30 mouse cellular contexts compared by ENCODE assay signal in the genomic region with DNA sequence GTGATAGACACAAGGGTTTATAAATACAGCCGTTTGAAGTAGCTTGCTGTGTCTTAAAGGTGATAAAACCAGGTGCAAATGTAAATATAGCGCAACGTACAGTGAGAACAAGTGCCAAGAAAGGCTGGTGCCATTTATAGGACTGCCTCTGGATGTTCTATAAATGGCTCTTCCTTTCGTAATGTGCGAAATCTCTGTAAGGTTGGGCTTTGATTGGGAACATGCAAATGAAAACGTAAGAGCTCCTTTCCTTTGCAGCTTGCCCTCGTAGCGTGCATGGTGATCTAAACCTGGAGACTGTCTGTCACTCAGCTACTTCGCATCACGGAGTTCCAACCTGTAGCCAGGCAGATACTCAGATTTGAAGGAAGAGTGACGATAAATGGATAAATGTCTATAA.
DNase-seq lines count a peak whose midpoint lies in the region; ATAC-seq lines count a peak whose summit lies in the region.
"Had no signal": no experiment of that assay in that cellular context is flagged by ENCODE, and none has a peak within 500 bp of the region (broad histone marks: within the 10 kb centered on the region; RNA-seq: fewer than 3 reads in every experiment).

No protein-coding gene starts in this region.

- WGBS in heart, embryonic 11.5 days (ENCODE audit: insufficient replicate concordance), result 56% methylated on average over 11 of the region's 11 CpGs
- WGBS in heart, embryonic 16.5 days, result 43% methylated on average over 11 of the region's 11 CpGs
- 55% methylated on average over 11 of the region's 11 CpGs for WGBS in heart, embryonic 10.5 days

- ATAC-seq in heart, embryonic 11.5 days (replicated peaks; ENCODE audit: insufficient number of reproducible peaks, low FRiP score, low TSS enrichment), result no peak
- peak; percentile 67; the same call in 1 of the 2 replicates for ATAC-seq in heart, embryonic 16.5 days (replicated peaks; ENCODE audit: extremely low read depth, insufficient read depth, low FRiP score)
- no peak for ATAC-seq in erythroblast, adult 5-6 weeks (replicated peaks; ENCODE audit: low FRiP score, poor library complexity, severe bottlenecking)
- ATAC-seq: CD4-positive, CD25-positive, alpha-beta regulatory T cell, adult 4 months; forebrain, embryonic 15.5 days; hindbrain, embryonic 16.5 days; midbrain, embryonic 15.5 days had no signal

- peak overlapping the region; percentile 29; the same call in 1 of the 2 replicates for H3K4me2 ChIP-seq in heart, embryonic 11.5 days
- peak overlapping the region; percentile 57 for H3K4me2 ChIP-seq in heart, embryonic 16.5 days (ENCODE audit: low read depth, low read length)
- H3K4me2 ChIP-seq: embryonic facial prominence, embryonic 12.5 days; forebrain, embryonic 15.5 days; kidney, embryonic 15.5 days; limb, embryonic 13.5 days; liver, embryonic 11.5 days; lung, embryonic 15.5 days; midbrain, embryonic 15.5 days; neural tube, embryonic 15.5 days had no signal

- H3K27ac ChIP-seq in heart, embryonic 11.5 days (ENCODE audit: low read depth, low read length), result no peak overlapping the region
- H3K27ac ChIP-seq in heart, embryonic 16.5 days (ENCODE audit: low read length), result peak overlapping the region; percentile 23; the same call in 1 of the 2 replicates
- H3K27ac ChIP-seq in heart, embryonic 10.5 days, result no peak overlapping the region
- H3K27ac ChIP-seq: embryonic facial prominence, embryonic 12.5 days; forebrain, embryonic 10.5 days; forebrain, embryonic 15.5 days; gastrocnemius, adult 2 months; heart, adult 2 months; kidney, embryonic 15.5 days; limb, embryonic 13.5 days; lung, embryonic 15.5 days; midbrain, embryonic 10.5 days; midbrain, embryonic 15.5 days; neural tube, embryonic 15.5 days had no signal

- DNase-seq in heart, adult 18-20 months, result no peak
- DNase-seq in heart, embryonic 10.5 days (ENCODE audit: low spot score), result no peak
- peak; percentile 15 for DNase-seq in right cerebral cortex, adult 18-20 months
- no peak for DNase-seq in right cerebral cortex, postnatal 4 days
- DNase-seq: adrenal gland, postnatal 14 days; cerebellum, adult 11-12 months; cerebellum, adult 9-11 months; embryo, embryonic 11 days; gastrocnemius, adult 2 months; gastrocnemius, postnatal 36 days; heart, adult 2 months; kidney, adult 18-20 months; kidney, postnatal 25 days; retina, postnatal 1 day; thymus, postnatal 4 days had no signal

- no peak overlapping the region for H3K9ac ChIP-seq in heart, embryonic 11.5 days (ENCODE audit: low read depth, low read length)
- no peak overlapping the region for H3K9ac ChIP-seq in heart, embryonic 16.5 days (ENCODE audit: low read length)
- H3K9ac ChIP-seq: embryonic facial prominence, embryonic 12.5 days; forebrain, embryonic 15.5 days; kidney, embryonic 15.5 days; limb, embryonic 13.5 days; lung, embryonic 15.5 days; midbrain, embryonic 15.5 days; neural tube, embryonic 15.5 days had no signal

- no peak overlapping the region for H3K4me3 ChIP-seq in heart, embryonic 11.5 days (ENCODE audit: low read depth, low read length)
- peak overlapping the region; percentile 27 for H3K4me3 ChIP-seq in heart, embryonic 16.5 days (ENCODE audit: low read length)
- H3K4me3 ChIP-seq in heart, embryonic 10.5 days, result no peak overlapping the region
- H3K4me3 ChIP-seq: embryonic facial prominence, embryonic 12.5 days; forebrain, embryonic 10.5 days; forebrain, embryonic 15.5 days; gastrocnemius, adult 2 months; heart, adult 2 months; kidney, embryonic 15.5 days; limb, embryonic 13.5 days; lung, embryonic 15.5 days; midbrain, embryonic 10.5 days; midbrain, embryonic 15.5 days; neural tube, embryonic 15.5 days had no signal

- no peaks in the 10 kb centered on the region for H3K36me3 ChIP-seq in heart, embryonic 11.5 days (ENCODE audit: control insufficient read depth, insufficient read depth, low read length)
- no peaks in the 10 kb centered on the region for H3K36me3 ChIP-seq in heart, embryonic 16.5 days (ENCODE audit: control insufficient read depth, insufficient read depth)
- no peaks in the 10 kb centered on the region for H3K36me3 ChIP-seq in heart, embryonic 10.5 days
- H3K36me3 ChIP-seq: embryonic facial prominence, embryonic 12.5 days; forebrain, embryonic 10.5 days; kidney, embryonic 15.5 days; limb, embryonic 13.5 days; lung, embryonic 15.5 days; midbrain, embryonic 10.5 days; midbrain, embryonic 15.5 days; neural tube, embryonic 15.5 days had no signal

- H3K9me3 ChIP-seq in heart, embryonic 11.5 days (replicated peaks; ENCODE audit: control insufficient read depth, low read length), result no peaks in the 10 kb centered on the region
- no peaks in the 10 kb centered on the region for H3K9me3 ChIP-seq in heart, embryonic 16.5 days (replicated peaks; ENCODE audit: control insufficient read depth, low read length)
- H3K9me3 ChIP-seq in heart, embryonic 10.5 days, result no peaks in the 10 kb centered on the region
- H3K9me3 ChIP-seq: embryonic facial prominence, embryonic 12.5 days; forebrain, embryonic 10.5 days; forebrain, embryonic 15.5 days; kidney, embryonic 15.5 days; limb, embryonic 13.5 days; lung, embryonic 15.5 days; midbrain, embryonic 10.5 days; midbrain, embryonic 15.5 days; neural tube, embryonic 15.5 days had no signal

- no peaks in the 10 kb centered on the region for H3K4me1 ChIP-seq in heart, embryonic 11.5 days (ENCODE audit: control insufficient read depth, insufficient read depth, low read length)
- no peaks in the 10 kb centered on the region for H3K4me1 ChIP-seq in heart, embryonic 16.5 days (ENCODE audit: control insufficient read depth, insufficient read depth, low read length)
- no peaks in the 10 kb centered on the region for H3K4me1 ChIP-seq in heart, embryonic 10.5 days
- H3K4me1 ChIP-seq: embryonic facial prominence, embryonic 12.5 days; forebrain, embryonic 10.5 days; forebrain, embryonic 15.5 days; kidney, embryonic 15.5 days; limb, embryonic 13.5 days; lung, embryonic 15.5 days; midbrain, embryonic 10.5 days; midbrain, embryonic 15.5 days; neural tube, embryonic 15.5 days had no signal

- H3K27me3 ChIP-seq in heart, embryonic 11.5 days (ENCODE audit: control insufficient read depth, insufficient read depth, low read length), result no peaks in the 10 kb centered on the region
- H3K27me3 ChIP-seq in heart, embryonic 16.5 days (ENCODE audit: control insufficient read depth, insufficient read depth, low read length), result no peaks in the 10 kb centered on the region
- no peaks in the 10 kb centered on the region for H3K27me3 ChIP-seq in heart, embryonic 10.5 days (ENCODE audit: insufficient read depth, poor library complexity, severe bottlenecking)
- H3K27me3 ChIP-seq: embryonic facial prominence, embryonic 12.5 days; forebrain, embryonic 15.5 days; kidney, embryonic 15.5 days; limb, embryonic 13.5 days; lung, embryonic 15.5 days; midbrain, embryonic 15.5 days; neural tube, embryonic 15.5 days had no signal
